Comparison of ENCODE assay signal across 9 mouse cellular contexts in genomic region chr13:103173545-103174182, GRCm38 (mm10).
DNase-seq lines count a peak whose midpoint lies in the region; ATAC-seq lines count a peak whose summit lies in the region.
"Had no signal": no experiment of that assay in that cellular context is flagged by ENCODE, and none has a peak within 500 bp of the region (broad histone marks: within the 10 kb centered on the region; RNA-seq: fewer than 3 reads in every experiment).

No protein-coding gene starts in this region.

- H3K27ac ChIP-seq in heart, embryonic 11.5 days (ENCODE audit: low read depth, low read length) = no peak overlapping the region
- no peak overlapping the region for H3K27ac ChIP-seq in kidney, embryonic 16.5 days (ENCODE audit: low read length)
- no peak overlapping the region for H3K27ac ChIP-seq in limb, embryonic 13.5 days
- H3K27ac ChIP-seq in neural tube, embryonic 14.5 days (ENCODE audit: low read depth, low read length) = no peak overlapping the region
- H3K27ac ChIP-seq: macrophage had no signal

- no peaks in the 10 kb centered on the region for H3K4me1 ChIP-seq in heart, embryonic 11.5 days (ENCODE audit: control insufficient read depth, insufficient read depth, low read length)
- no peaks in the 10 kb centered on the region for H3K4me1 ChIP-seq in kidney, embryonic 16.5 days (ENCODE audit: insufficient read depth, low read length)
- peaks cover 5% of the 10 kb centered on the region for H3K4me1 ChIP-seq in limb, embryonic 13.5 days
- H3K4me1 ChIP-seq in neural tube, embryonic 14.5 days (ENCODE audit: control insufficient read depth, insufficient read depth, low read length) = 0 out of 2 replicates have a peak, but pooled peaks cover 2% of the 10 kb centered on the region

- H3K4me2 ChIP-seq in heart, embryonic 11.5 days = no peak overlapping the region
- peak overlapping the region; percentile 31 for H3K4me2 ChIP-seq in kidney, embryonic 16.5 days (replicated peaks; ENCODE audit: low read depth, low read length)
- H3K4me2 ChIP-seq in limb, embryonic 13.5 days (replicated peaks) = peak overlapping the region; percentile 39
- H3K4me2 ChIP-seq in neural tube, embryonic 14.5 days (ENCODE audit: low read depth, low read length) = no peak overlapping the region; the same call in 1 of the 2 replicates

- no peaks in the 10 kb centered on the region for H3K36me3 ChIP-seq in heart, embryonic 11.5 days (ENCODE audit: control insufficient read depth, insufficient read depth, low read length)
- no peaks in the 10 kb centered on the region for H3K36me3 ChIP-seq in kidney, embryonic 16.5 days (ENCODE audit: insufficient read depth, low read length)
- H3K36me3 ChIP-seq in limb, embryonic 13.5 days = no peaks in the 10 kb centered on the region
- H3K36me3 ChIP-seq in neural tube, embryonic 14.5 days (ENCODE audit: control insufficient read depth, insufficient read depth, low read length) = no peaks in the 10 kb centered on the region

- 40% methylated on average over 7 of the region's 7 CpGs for WGBS in heart, embryonic 11.5 days (ENCODE audit: insufficient replicate concordance)
- WGBS in kidney, embryonic 16.5 days = 17% methylated on average over 7 of the region's 7 CpGs
- WGBS in limb, embryonic 13.5 days = 20% methylated on average over 7 of the region's 7 CpGs
- 21% methylated on average over 7 of the region's 7 CpGs for WGBS in neural tube, embryonic 14.5 days

- ATAC-seq in heart, embryonic 11.5 days (replicated peaks; ENCODE audit: insufficient number of reproducible peaks, low FRiP score, low TSS enrichment) = no peak
- ATAC-seq in kidney, embryonic 16.5 days (ENCODE audit: low FRiP score, low TSS enrichment) = peak; percentile 15; the same call in 1 of the 2 replicates
- no peak for ATAC-seq in limb, embryonic 13.5 days (ENCODE audit: low FRiP score, low read depth)
- peak; percentile 81; the same call in 1 of the 2 replicates for ATAC-seq in neural tube, embryonic 14.5 days (ENCODE audit: low read depth)

- no peak overlapping the region for H3K4me3 ChIP-seq in heart, embryonic 11.5 days (ENCODE audit: low read depth, low read length)
- H3K4me3 ChIP-seq in kidney, embryonic 16.5 days (ENCODE audit: low read length) = no peak overlapping the region; the same call in 1 of the 2 replicates
- H3K4me3 ChIP-seq in limb, embryonic 13.5 days = no peak overlapping the region
- H3K4me3 ChIP-seq in neural tube, embryonic 14.5 days (ENCODE audit: low read depth, low read length) = no peak overlapping the region

- no peaks in the 10 kb centered on the region for H3K27me3 ChIP-seq in heart, embryonic 11.5 days (ENCODE audit: control insufficient read depth, insufficient read depth, low read length)
- peaks cover 5% of the 10 kb centered on the region; the same call in 1 of the 2 replicates for H3K27me3 ChIP-seq in kidney, embryonic 16.5 days (ENCODE audit: insufficient read depth, low read length)
- 0 out of 2 replicates have a peak, but pooled peaks cover 3% of the 10 kb centered on the region for H3K27me3 ChIP-seq in limb, embryonic 13.5 days
- H3K27me3 ChIP-seq in neural tube, embryonic 14.5 days (ENCODE audit: control insufficient read depth, insufficient read depth, low read length) = no peaks in the 10 kb centered on the region

- H3K9me3 ChIP-seq in heart, embryonic 11.5 days (replicated peaks; ENCODE audit: control insufficient read depth, low read length) = no peaks in the 10 kb centered on the region
- no peaks in the 10 kb centered on the region for H3K9me3 ChIP-seq in kidney, embryonic 16.5 days (ENCODE audit: low read length)
- H3K9me3 ChIP-seq in limb, embryonic 13.5 days = no peaks in the 10 kb centered on the region
- H3K9me3 ChIP-seq in neural tube, embryonic 14.5 days (ENCODE audit: control insufficient read depth, low read length) = no peaks in the 10 kb centered on the region

- peak; percentile 79 for DNase-seq in heart, adult 8-10 months (ENCODE audit: low spot score)
- peak; percentile 36 for DNase-seq in cerebellum, adult 9-10 months
- DNase-seq in gastrocnemius, postnatal 10 days = peak; percentile 69
- peak; percentile 77 for DNase-seq in urinary bladder, postnatal 14 days (ENCODE audit: low spot score)

- no peak overlapping the region for H3K9ac ChIP-seq in heart, embryonic 11.5 days (ENCODE audit: low read depth, low read length)
- no peak overlapping the region for H3K9ac ChIP-seq in kidney, embryonic 16.5 days (replicated peaks; ENCODE audit: low read length)
- H3K9ac ChIP-seq in limb, embryonic 13.5 days = no peak overlapping the region
- no peak overlapping the region for H3K9ac ChIP-seq in neural tube, embryonic 14.5 days (replicated peaks; ENCODE audit: low read depth, low read length)

Comparison
In these comparisons a context has a peak if more than half of its experiments do, and no peak if none do; other contexts are left out.
1. ATAC-seq: peak in kidney, embryonic 16.5 days (single experiment) and neural tube, embryonic 14.5 days (single experiment); none in heart, embryonic 11.5 days (single experiment) and limb, embryonic 13.5 days (single experiment).
2. H3K4me2 ChIP-seq: peak in kidney, embryonic 16.5 days (single experiment) and limb, embryonic 13.5 days (single experiment); none in heart, embryonic 11.5 days (single experiment) and neural tube, embryonic 14.5 days (single experiment).
3. Peak in every context shown above with its lines, with median percentiles within 50 percentile points of each other: DNase-seq.